Mouse (Mus musculus): Measurements from ENCODE around the gene Gm28374.

GRCm38 (mm10) chr19:6056696-6057095 is 25.4 kb downstream of the Gm28374 start:
- TF ChIP-seq POLR2AphosphoS2 (IDR thresholded peaks at IDR 0.05; ENCODE audit: low read depth, low read length) (no peak; the same call in 1 of the 2 replicates), CTCF (conservative IDR thresholded peaks at IDR 0.05 in 1 of 2, IDR thresholded peaks at IDR 0.05 in 1 of 2; ENCODE audit: low read depth in 2 of 2, low read length in 2 of 2) (no peak), E2F4 (IDR thresholded peaks at IDR 0.05; ENCODE audit: insufficient replicate concordance, low read depth, low read length) (no peak), ELF1 (IDR thresholded peaks at IDR 0.05; ENCODE audit: low read depth, low read length) (no peak), CHD1 (IDR thresholded peaks at IDR 0.05; ENCODE audit: low read depth, low read length) (no peak), POLR2A (IDR thresholded peaks at IDR 0.05; ENCODE audit: low read depth, low read length) (no peak), BHLHE40 (IDR thresholded peaks at IDR 0.05; ENCODE audit: low read depth, low read length) (no peak), MEF2A (IDR thresholded peaks at IDR 0.05; ENCODE audit: borderline replicate concordance, low read depth, low read length) (no peak), MAFK (IDR thresholded peaks at IDR 0.05; ENCODE audit: insufficient replicate concordance, low read length) (no peak), TCF12 (IDR thresholded peaks at IDR 0.05; ENCODE audit: low read depth, low read length) (no peak), SMC3 (IDR thresholded peaks at IDR 0.05; ENCODE audit: low read depth, low read length) (no peak), RCOR1 (conservative IDR thresholded peaks at IDR 0.05; ENCODE audit: low read depth, low read length) (no peak), ZNF384 (IDR thresholded peaks at IDR 0.05; ENCODE audit: low read depth, low read length) (no peak), KAT2A (IDR thresholded peaks at IDR 0.05; ENCODE audit: insufficient replicate concordance, low read length) (no peak)

Data from CH12.LX (cell line).